Mouse (Mus musculus) heart, embryonic 11.5 days (tissue): ENCODE data around the gene Daam1. TPM values are rescaled to one million over a fixed set of nuclear protein-coding genes. Genes with fewer than 3 reads are reported as not detected.

Source experiments
- ATAC-seq: fragments of 200-750 bp; cut with Nextera tagmentation; replicated peaks from 2 replicates; pipeline ENCODE4 v1.8.0; 2017; ENCODE audit warnings: moderate library complexity; ENCODE audit not compliant: insufficient number of reproducible peaks, low FRiP score, low TSS enrichment
- H3K27ac ChIP-seq: fragments of 300-500 bp; sonication (generic); 2 replicates; pipeline ENCODE4 v1.5.1; 2014; ENCODE audit warnings: mild to moderate bottlenecking, low read depth, low read length
- H3K27me3 ChIP-seq: fragments of 300-500 bp; sonication (generic); 2 replicates; pipeline ENCODE4 v1.6.1; 2014; ENCODE audit warnings: mild to moderate bottlenecking, low read length, mixed read lengths; ENCODE audit not compliant: control insufficient read depth, insufficient read depth
- H3K36me3 ChIP-seq: fragments of 300-500 bp; sonication (generic); 2 replicates; pipeline ENCODE4 v1.6.1; 2014; ENCODE audit warnings: mild to moderate bottlenecking, low read length, moderate library complexity, mixed read lengths; ENCODE audit not compliant: control insufficient read depth, insufficient read depth
- H3K4me1 ChIP-seq: fragments of 300-500 bp; sonication (generic); 2 replicates; pipeline ENCODE4 v1.6.1; 2014; ENCODE audit warnings: low read length; ENCODE audit not compliant: control insufficient read depth, insufficient read depth
- H3K4me2 ChIP-seq: fragments of 300-500 bp; sonication (generic); 2 replicates; pipeline ENCODE4 v1.6.1; 2014; ENCODE audit warnings: mild to moderate bottlenecking, moderate library complexity
- H3K4me3 ChIP-seq: fragments of 300-500 bp; sonication (generic); 2 replicates; pipeline ENCODE4 v1.5.1; 2014; ENCODE audit warnings: low read depth, low read length
- H3K9ac ChIP-seq: fragments of 300-500 bp; sonication (generic); 2 replicates; pipeline ENCODE4 v1.6.1; 2014; ENCODE audit warnings: mild to moderate bottlenecking, low read depth, low read length, moderate library complexity
- H3K9me3 ChIP-seq: fragments of 300-500 bp; sonication (generic); replicated peaks from 2 replicates; pipeline ENCODE4 v1.6.1; 2016; ENCODE audit warnings: low read length; ENCODE audit not compliant: control insufficient read depth
- WGBS: fragments of 180-500 bp; shearing (Covaris S2); extraction: QIAGEN DNeasy Blood & Tissue Kit; methylation state at CpG from one replicate; pipeline ENCODE4 v1.1.7; 2014; ENCODE audit not compliant: insufficient replicate concordance; 5-methylcytosine and 5-hydroxymethylcytosine counted together
- polyA plus RNA-seq: library from polyadenylated mRNA; unstranded; fragments of >200 nt; fragmentation: Nextera tagmentation; extraction: Ambion mirVana; gene quantifications from 2 replicates; pipeline ENCODE4 v1.2.1, GENCODE M21; 2014

Gene Daam1
- polyA plus RNA-seq, 1 experiment from 2014 or later = 33.0 TPM

GRCm38 (mm10) chr12:71924978-71925529, 94.2 kb downstream of the Daam1 start:
- Histone ChIP-seq H3K4me3 (no peak overlapping the region), H3K4me2 (no peak overlapping the region), H3K9me3 (no peaks in the 10 kb centered on the region), H3K36me3 (no peaks in the 10 kb centered on the region), H3K27me3 (no peaks in the 10 kb centered on the region), H3K4me1 (peaks cover 45% of the 10 kb centered on the region), H3K9ac (no peak overlapping the region), H3K27ac (0 out of 2 replicates have a peak overlapping the region, but pooled peaks have one; percentile 15)
- 73% methylated on average over 9 of the region's 9 CpGs for WGBS
- no peak for ATAC-seq

- Histone ChIP-seq H3K27ac (peak overlapping the region; percentile 51; the same call in 1 of the 2 replicates), H3K4me1 (peaks cover 37% of the 10 kb centered on the region), H3K36me3 (no peaks in the 10 kb centered on the region), H3K4me3 (no peak overlapping the region), H3K9me3 (no peaks in the 10 kb centered on the region), H3K27me3 (no peaks in the 10 kb centered on the region), H3K9ac (no peak overlapping the region), H3K4me2 (no peak overlapping the region)
- 43% methylated on average over 11 of the region's 11 CpGs for WGBS
- ATAC-seq = no peak
Measured at GRCm38 (mm10) chr12:71925990-71926700, 95.3 kb downstream of the Daam1 start.

- H3K36me3 ChIP-seq = no peaks in the 10 kb centered on the region
- no peak overlapping the region for H3K4me2 ChIP-seq
- ATAC-seq = no peak
- H3K9ac ChIP-seq = no peak overlapping the region
- 91% methylated on average over 6 of the region's 6 CpGs for WGBS
- H3K4me1 ChIP-seq = peaks cover 38% of the 10 kb centered on the region
- no peaks in the 10 kb centered on the region for H3K27me3 ChIP-seq
- H3K27ac ChIP-seq = no peak overlapping the region
- no peaks in the 10 kb centered on the region for H3K9me3 ChIP-seq
- no peak overlapping the region for H3K4me3 ChIP-seq
Measured at GRCm38 (mm10) chr12:71928092-71928491, 97.2 kb downstream of the Daam1 start.

GRCm38 (mm10) chr12:71929876-71930275, 99.0 kb downstream of the Daam1 start:
- Histone ChIP-seq H3K9me3 (no peaks in the 10 kb centered on the region), H3K4me2 (no peak overlapping the region), H3K4me1 (peaks cover 41% of the 10 kb centered on the region), H3K27ac (no peak overlapping the region), H3K27me3 (no peaks in the 10 kb centered on the region), H3K36me3 (no peaks in the 10 kb centered on the region), H3K4me3 (no peak overlapping the region), H3K9ac (no peak overlapping the region)
- no peak for ATAC-seq
- 62% methylated on average over 2 of the region's 2 CpGs for WGBS

- no peak overlapping the region for H3K27ac ChIP-seq
- H3K9me3 ChIP-seq = no peaks in the 10 kb centered on the region
- no peak overlapping the region for H3K4me2 ChIP-seq
- no peak overlapping the region for H3K9ac ChIP-seq
- 68% methylated on average over 9 of the region's 9 CpGs for whole genome bisulfite sequencing
- no peaks in the 10 kb centered on the region for H3K27me3 ChIP-seq
- H3K36me3 ChIP-seq = peaks cover 2% of the 10 kb centered on the region; the same call in 1 of the 2 replicates
- no peak overlapping the region for H3K4me3 ChIP-seq
- ATAC-seq = peak; percentile 39; the same call in 1 of the 2 replicates
- peaks cover 40% of the 10 kb centered on the region for H3K4me1 ChIP-seq
Measured at GRCm38 (mm10) chr12:71932433-71933386, 101.8 kb downstream of the Daam1 start.

GRCm38 (mm10) chr12:71933989-71934645, 103.2 kb downstream of the Daam1 start:
- Histone ChIP-seq H3K27me3 (no peaks in the 10 kb centered on the region), H3K4me2 (no peak overlapping the region), H3K27ac (peak overlapping the region; percentile 37; the same call in 1 of the 2 replicates), H3K4me1 (peaks cover 48% of the 10 kb centered on the region), H3K4me3 (no peak overlapping the region), H3K36me3 (peaks cover 2% of the 10 kb centered on the region; the same call in 1 of the 2 replicates), H3K9me3 (no peaks in the 10 kb centered on the region), H3K9ac (no peak overlapping the region)
- 66% methylated on average over 6 of the region's 6 CpGs for WGBS
- ATAC-seq = no peak

GRCm38 (mm10) chr12:71936636-71937035, 105.8 kb downstream of the Daam1 start:
- H3K27ac ChIP-seq = peak overlapping the region; percentile 70
- no peaks in the 10 kb centered on the region for H3K9me3 ChIP-seq
- H3K4me3 ChIP-seq = no peak overlapping the region
- 50% methylated on average over 1 of the region's 1 CpGs for WGBS
- H3K4me2 ChIP-seq = no peak overlapping the region
- H3K4me1 ChIP-seq = peaks cover 51% of the 10 kb centered on the region
- no peaks in the 10 kb centered on the region for H3K27me3 ChIP-seq
- no peak overlapping the region for H3K9ac ChIP-seq
- peaks cover 2% of the 10 kb centered on the region; the same call in 1 of the 2 replicates for H3K36me3 ChIP-seq
- ATAC-seq = no peak

- Histone ChIP-seq H3K4me1 (peaks cover 42% of the 10 kb centered on the region), H3K9ac (no peak overlapping the region), H3K4me2 (no peak overlapping the region), H3K27ac (peak overlapping the region; percentile 70), H3K36me3 (peaks cover 2% of the 10 kb centered on the region), H3K27me3 (no peaks in the 10 kb centered on the region), H3K4me3 (no peak overlapping the region), H3K9me3 (no peaks in the 10 kb centered on the region)
- 48% methylated on average over 5 of the region's 5 CpGs for WGBS
- ATAC-seq = peak; percentile 58
Measured at GRCm38 (mm10) chr12:71938513-71938912, 107.6 kb downstream of the Daam1 start.
